Mouse (Mus musculus): Measurements from ENCODE around the gene Camp.

- TF ChIP-seq MAFK (IDR thresholded peaks at IDR 0.05; ENCODE audit: insufficient read depth, low read depth, low read length): no peak
- no peak for TF ChIP-seq ZC3H11A (IDR thresholded peaks at IDR 0.05; ENCODE audit: borderline replicate concordance, low read depth, low read length)
- no peak for TF ChIP-seq CHD2 (IDR thresholded peaks at IDR 0.05; ENCODE audit: low read depth, low read length)
Observed at GRCm38 (mm10) chr9:109849312-109849758, at the start of gene Camp.

Measured in ES-E14 (cell line).